Mouse (Mus musculus): ENCODE data around the gene Txndc15. TPM values are rescaled to one million over a fixed set of nuclear protein-coding genes. Genes with fewer than 3 reads are reported as not detected.

Txndc15 gene
- polyA plus RNA-seq, 1 experiment from 2014 or later, result 108 TPM

- no peak overlapping the region for H3K9ac ChIP-seq (ENCODE audit: low read depth, low read length)
Measured at GRCm38 (mm10) chr13:55737885-55738284, 23.4 kb downstream of the Txndc15 start.

GRCm38 (mm10) chr13:55742306-55742705, 27.9 kb downstream of the Txndc15 start:
- H3K4me1 ChIP-seq (replicated peaks; ENCODE audit: control insufficient read depth, insufficient read depth, low read length), result no peaks in the 10 kb centered on the region
- 66% methylated on average over 8 of the region's 8 CpGs for WGBS
- DNase-seq (ENCODE audit: low spot score), result no peak
- no peaks in the 10 kb centered on the region for H3K9me3 ChIP-seq (ENCODE audit: control insufficient read depth, low read length)
- no peak overlapping the region for H3K27ac ChIP-seq (ENCODE audit: low read depth, low read length)
- H3K9ac ChIP-seq (ENCODE audit: low read depth, low read length), result no peak overlapping the region
- ATAC-seq (ENCODE audit: low FRiP score), result no peak
- H3K36me3 ChIP-seq (ENCODE audit: control insufficient read depth, insufficient read depth, low read length), result no peaks in the 10 kb centered on the region
- H3K4me3 ChIP-seq (ENCODE audit: low read depth, low read length), result no peak overlapping the region
- no peaks in the 10 kb centered on the region for H3K27me3 ChIP-seq (ENCODE audit: control insufficient read depth, insufficient read depth, low read length)
- H3K4me2 ChIP-seq (replicated peaks; ENCODE audit: low read depth, low read length), result no peak overlapping the region

More at GRCm38 (mm10) chr13:55737885-55738284, 23.4 kb downstream of the Txndc15 start:
- no peak overlapping the region for H3K27ac ChIP-seq (ENCODE audit: low read depth, low read length)
- DNase-seq (ENCODE audit: low spot score) (no peak), ATAC-seq (ENCODE audit: low FRiP score) (no peak)
- H3K9me3 ChIP-seq (ENCODE audit: control insufficient read depth, low read length), result no peaks in the 10 kb centered on the region
- 92% methylated on average over 8 of the region's 8 CpGs for WGBS
- H3K4me1 ChIP-seq (replicated peaks; ENCODE audit: control insufficient read depth, insufficient read depth, low read length), result no peaks in the 10 kb centered on the region
- no peak overlapping the region for H3K4me2 ChIP-seq (replicated peaks; ENCODE audit: low read depth, low read length)
- no peak overlapping the region for H3K4me3 ChIP-seq (ENCODE audit: low read depth, low read length)
- no peaks in the 10 kb centered on the region for H3K36me3 ChIP-seq (ENCODE audit: control insufficient read depth, insufficient read depth, low read length)
- no peaks in the 10 kb centered on the region for H3K27me3 ChIP-seq (ENCODE audit: control insufficient read depth, insufficient read depth, low read length)

GRCm38 (mm10) chr13:55754380-55754779, 39.9 kb downstream of the Txndc15 start:
- DNase-seq (ENCODE audit: low spot score) (no peak), ATAC-seq (ENCODE audit: low FRiP score) (no peak)
- no peak overlapping the region for H3K9ac ChIP-seq (ENCODE audit: low read depth, low read length)
- 78% methylated on average over 13 of the region's 13 CpGs for WGBS
- H3K27ac ChIP-seq (ENCODE audit: low read depth, low read length), result no peak overlapping the region
- H3K4me2 ChIP-seq (replicated peaks; ENCODE audit: low read depth, low read length), result no peak overlapping the region
- H3K4me1 ChIP-seq (replicated peaks; ENCODE audit: control insufficient read depth, insufficient read depth, low read length), result no peaks in the 10 kb centered on the region
- H3K27me3 ChIP-seq (ENCODE audit: control insufficient read depth, insufficient read depth, low read length), result no peaks in the 10 kb centered on the region
- H3K4me3 ChIP-seq (ENCODE audit: low read depth, low read length), result no peak overlapping the region
- H3K36me3 ChIP-seq (ENCODE audit: control insufficient read depth, insufficient read depth, low read length), result no peaks in the 10 kb centered on the region
- no peaks in the 10 kb centered on the region for H3K9me3 ChIP-seq (ENCODE audit: control insufficient read depth, low read length)

- Histone ChIP-seq H3K9ac (ENCODE audit: low read depth, low read length) (no peak overlapping the region), H3K27me3 (ENCODE audit: control insufficient read depth, insufficient read depth, low read length) (no peaks in the 10 kb centered on the region), H3K36me3 (ENCODE audit: control insufficient read depth, insufficient read depth, low read length) (no peaks in the 10 kb centered on the region), H3K4me2 (replicated peaks; ENCODE audit: low read depth, low read length) (no peak overlapping the region), H3K4me1 (replicated peaks; ENCODE audit: control insufficient read depth, insufficient read depth, low read length) (no peaks in the 10 kb centered on the region), H3K4me3 (ENCODE audit: low read depth, low read length) (no peak overlapping the region), H3K9me3 (ENCODE audit: control insufficient read depth, low read length) (no peaks in the 10 kb centered on the region), H3K27ac (ENCODE audit: low read depth, low read length) (no peak overlapping the region)
- WGBS, result 45% methylated on average over 8 of the region's 8 CpGs
- ATAC-seq (ENCODE audit: low FRiP score) (no peak), DNase-seq (ENCODE audit: low spot score) (peak; percentile 16)
Measured at GRCm38 (mm10) chr13:55756789-55757188, 42.3 kb downstream of the Txndc15 start.

GRCm38 (mm10) chr13:55757645-55758044, 43.2 kb downstream of the Txndc15 start:
- H3K27me3 ChIP-seq (ENCODE audit: control insufficient read depth, insufficient read depth, low read length), result no peaks in the 10 kb centered on the region
- H3K4me2 ChIP-seq (replicated peaks; ENCODE audit: low read depth, low read length), result no peak overlapping the region
- no peaks in the 10 kb centered on the region for H3K4me1 ChIP-seq (replicated peaks; ENCODE audit: control insufficient read depth, insufficient read depth, low read length)
- H3K9ac ChIP-seq (ENCODE audit: low read depth, low read length), result no peak overlapping the region
- no peaks in the 10 kb centered on the region for H3K9me3 ChIP-seq (ENCODE audit: control insufficient read depth, low read length)
- H3K27ac ChIP-seq (ENCODE audit: low read depth, low read length), result no peak overlapping the region
- H3K4me3 ChIP-seq (ENCODE audit: low read depth, low read length), result no peak overlapping the region
- DNase-seq (ENCODE audit: low spot score) (no peak), ATAC-seq (ENCODE audit: low FRiP score) (no peak)
- WGBS, result 88% methylated on average over 6 of the region's 6 CpGs
- H3K36me3 ChIP-seq (ENCODE audit: control insufficient read depth, insufficient read depth, low read length), result no peaks in the 10 kb centered on the region

GRCm38 (mm10) chr13:55760576-55760975, 46.1 kb downstream of the Txndc15 start:
- Histone ChIP-seq H3K4me2 (replicated peaks; ENCODE audit: low read depth, low read length) (no peak overlapping the region), H3K4me3 (ENCODE audit: low read depth, low read length) (no peak overlapping the region), H3K4me1 (replicated peaks; ENCODE audit: control insufficient read depth, insufficient read depth, low read length) (no peaks in the 10 kb centered on the region), H3K36me3 (ENCODE audit: control insufficient read depth, insufficient read depth, low read length) (no peaks in the 10 kb centered on the region), H3K9me3 (ENCODE audit: control insufficient read depth, low read length) (no peaks in the 10 kb centered on the region), H3K27me3 (ENCODE audit: control insufficient read depth, insufficient read depth, low read length) (no peaks in the 10 kb centered on the region), H3K9ac (ENCODE audit: low read depth, low read length) (no peak overlapping the region), H3K27ac (ENCODE audit: low read depth, low read length) (no peak overlapping the region)
- ATAC-seq (ENCODE audit: low FRiP score) (no peak), DNase-seq (ENCODE audit: low spot score) (no peak)
- 60% methylated on average over 10 of the region's 10 CpGs for WGBS

GRCm38 (mm10) chr13:55761486-55761885, 47.0 kb downstream of the Txndc15 start:
- DNase-seq (ENCODE audit: low spot score), result no peak
- no peak for ATAC-seq (ENCODE audit: low FRiP score)
- H3K9ac ChIP-seq (ENCODE audit: low read depth, low read length), result no peak overlapping the region
- no peak overlapping the region for H3K4me2 ChIP-seq (replicated peaks; ENCODE audit: low read depth, low read length)
- H3K4me1 ChIP-seq (replicated peaks; ENCODE audit: control insufficient read depth, insufficient read depth, low read length), result no peaks in the 10 kb centered on the region
- H3K27me3 ChIP-seq (ENCODE audit: control insufficient read depth, insufficient read depth, low read length), result no peaks in the 10 kb centered on the region
- H3K27ac ChIP-seq (ENCODE audit: low read depth, low read length), result no peak overlapping the region
- no peak overlapping the region for H3K4me3 ChIP-seq (ENCODE audit: low read depth, low read length)
- WGBS, result 83% methylated on average over 10 of the region's 10 CpGs
- H3K36me3 ChIP-seq (ENCODE audit: control insufficient read depth, insufficient read depth, low read length), result no peaks in the 10 kb centered on the region
- no peaks in the 10 kb centered on the region for H3K9me3 ChIP-seq (ENCODE audit: control insufficient read depth, low read length)

- Histone ChIP-seq H3K27ac (ENCODE audit: low read depth, low read length) (no peak overlapping the region), H3K36me3 (ENCODE audit: control insufficient read depth, insufficient read depth, low read length) (no peaks in the 10 kb centered on the region), H3K27me3 (ENCODE audit: control insufficient read depth, insufficient read depth, low read length) (no peaks in the 10 kb centered on the region), H3K4me2 (replicated peaks; ENCODE audit: low read depth, low read length) (no peak overlapping the region), H3K9ac (ENCODE audit: low read depth, low read length) (no peak overlapping the region), H3K4me3 (ENCODE audit: low read depth, low read length) (no peak overlapping the region), H3K9me3 (ENCODE audit: control insufficient read depth, low read length) (no peaks in the 10 kb centered on the region), H3K4me1 (replicated peaks; ENCODE audit: control insufficient read depth, insufficient read depth, low read length) (no peaks in the 10 kb centered on the region)
- WGBS, result 87% methylated on average over 7 of the region's 7 CpGs
- no peak for DNase-seq (ENCODE audit: low spot score)
- no peak for ATAC-seq (ENCODE audit: low FRiP score)
Measured at GRCm38 (mm10) chr13:55774352-55774751, 59.9 kb downstream of the Txndc15 start.

- no peaks in the 10 kb centered on the region for H3K27me3 ChIP-seq (ENCODE audit: control insufficient read depth, insufficient read depth, low read length)
- no peak overlapping the region for H3K4me3 ChIP-seq (ENCODE audit: low read depth, low read length)
- no peak overlapping the region for H3K27ac ChIP-seq (ENCODE audit: low read depth, low read length)
- no peaks in the 10 kb centered on the region for H3K36me3 ChIP-seq (ENCODE audit: control insufficient read depth, insufficient read depth, low read length)
- H3K9me3 ChIP-seq (ENCODE audit: control insufficient read depth, low read length), result no peaks in the 10 kb centered on the region
- ATAC-seq (ENCODE audit: low FRiP score) (no peak), DNase-seq (ENCODE audit: low spot score) (no peak)
- 61% methylated on average over 11 of the region's 11 CpGs for WGBS
- H3K4me1 ChIP-seq (replicated peaks; ENCODE audit: control insufficient read depth, insufficient read depth, low read length), result no peaks in the 10 kb centered on the region
- no peak overlapping the region for H3K4me2 ChIP-seq (replicated peaks; ENCODE audit: low read depth, low read length)
- no peak overlapping the region for H3K9ac ChIP-seq (ENCODE audit: low read depth, low read length)
Measured at GRCm38 (mm10) chr13:55775056-55775455, 60.6 kb downstream of the Txndc15 start.

Data from hindbrain, embryonic 11.5 days (tissue).